Mouse (Mus musculus): ENCODE measurements around the gene Mitf. TPM values are rescaled to one million over a fixed set of nuclear protein-coding genes. Genes with fewer than 3 reads are reported as not detected.

Gene Mitf
- polyA plus RNA-seq, 1 experiment from 2014 or later: 3.1 TPM

DNA sequence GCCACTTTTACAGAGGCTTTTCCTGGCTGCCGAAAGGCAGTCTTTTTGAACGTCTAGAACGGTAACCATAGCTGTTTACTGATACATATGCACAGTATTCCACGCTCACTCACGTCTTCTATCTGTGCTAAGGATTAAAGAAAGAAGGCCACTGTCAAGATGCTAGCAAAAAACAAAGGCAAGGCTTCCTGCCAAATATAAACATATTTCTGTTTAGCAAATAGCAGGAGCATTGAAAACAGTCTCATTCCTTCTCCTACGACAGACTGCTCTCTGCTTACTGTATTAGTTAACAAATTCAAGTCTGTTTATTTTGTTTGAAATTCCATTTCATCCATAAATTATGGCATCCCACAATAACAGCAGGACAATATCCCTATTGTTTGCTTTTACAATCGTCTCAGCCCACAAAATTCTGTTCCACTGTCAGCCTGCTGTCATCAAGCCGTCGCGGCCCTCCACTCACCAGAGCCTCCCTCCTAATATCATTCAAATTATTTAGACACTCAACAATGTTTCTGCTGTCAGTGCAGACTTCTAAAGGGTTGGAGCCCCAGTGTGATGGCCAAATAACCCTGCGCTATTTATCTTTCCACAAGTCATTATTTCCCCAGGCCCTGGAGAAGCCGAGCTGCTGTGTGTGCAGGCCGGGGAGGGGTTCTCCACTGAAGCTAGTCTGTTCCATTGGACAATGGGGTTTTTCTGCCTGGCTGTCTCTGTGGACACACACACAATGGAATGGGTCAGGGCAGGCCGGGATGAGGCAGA lies 242.0 kb downstream of the Mitf start:
- DNase-seq (ENCODE audit: low spot score) (no peak), ATAC-seq (ENCODE audit: low FRiP score) (peak; percentile 62; the same call in 1 of the 2 replicates)
- Histone ChIP-seq H3K27ac (peak overlapping the region; percentile 16; the same call in 1 of the 2 replicates), H3K4me2 (replicated peaks) (no peak overlapping the region), H3K27me3 (ENCODE audit: control insufficient read depth, insufficient read depth, low read length) (peaks cover 14% of the 10 kb centered on the region; the same call in 1 of the 2 replicates), H3K4me3 (replicated peaks; ENCODE audit: low read length) (no peak overlapping the region), H3K9me3 (ENCODE audit: control insufficient read depth, low read length) (no peaks in the 10 kb centered on the region), H3K36me3 (replicated peaks; ENCODE audit: control insufficient read depth, insufficient read depth) (no peaks in the 10 kb centered on the region), H3K4me1 (replicated peaks; ENCODE audit: control insufficient read depth, insufficient read depth, low read length) (peaks cover 12% of the 10 kb centered on the region), H3K9ac (no peak overlapping the region)
- WGBS: 16% methylated on average over 14 of the region's 14 CpGs

DNA sequence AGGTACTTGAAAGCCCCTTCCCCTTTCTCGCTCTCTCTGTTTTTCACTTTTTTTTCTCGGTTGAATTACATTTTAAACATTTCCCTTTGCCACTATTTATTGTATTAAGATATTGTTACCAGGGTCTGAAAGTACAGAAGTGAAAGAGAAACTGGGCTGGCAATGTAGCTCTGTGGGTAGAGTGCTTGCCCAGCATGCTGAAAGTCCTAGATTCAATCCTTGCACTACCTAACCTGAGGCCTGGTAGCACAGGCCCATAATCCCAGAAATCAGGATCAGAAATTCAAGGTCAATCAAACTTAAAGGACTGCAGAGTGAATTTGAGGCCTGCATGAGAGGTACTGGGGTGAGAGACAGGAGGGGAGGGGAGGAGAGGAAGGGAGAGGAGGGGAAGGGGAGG lies 242.7 kb downstream of the Mitf start:
- Histone ChIP-seq H3K4me3 (replicated peaks; ENCODE audit: low read length) (no peak overlapping the region), H3K9ac (no peak overlapping the region), H3K36me3 (replicated peaks; ENCODE audit: control insufficient read depth, insufficient read depth) (no peaks in the 10 kb centered on the region), H3K4me1 (replicated peaks; ENCODE audit: control insufficient read depth, insufficient read depth, low read length) (peaks cover 12% of the 10 kb centered on the region), H3K27me3 (ENCODE audit: control insufficient read depth, insufficient read depth, low read length) (peaks cover 10% of the 10 kb centered on the region; the same call in 1 of the 2 replicates), H3K4me2 (replicated peaks) (no peak overlapping the region), H3K27ac (peak overlapping the region; percentile 16; the same call in 1 of the 2 replicates), H3K9me3 (ENCODE audit: control insufficient read depth, low read length) (no peaks in the 10 kb centered on the region)
- 22% methylated on average over 2 of the region's 2 CpGs for WGBS
- ATAC-seq (ENCODE audit: low FRiP score) (no peak), DNase-seq (ENCODE audit: low spot score) (no peak)

DNA sequence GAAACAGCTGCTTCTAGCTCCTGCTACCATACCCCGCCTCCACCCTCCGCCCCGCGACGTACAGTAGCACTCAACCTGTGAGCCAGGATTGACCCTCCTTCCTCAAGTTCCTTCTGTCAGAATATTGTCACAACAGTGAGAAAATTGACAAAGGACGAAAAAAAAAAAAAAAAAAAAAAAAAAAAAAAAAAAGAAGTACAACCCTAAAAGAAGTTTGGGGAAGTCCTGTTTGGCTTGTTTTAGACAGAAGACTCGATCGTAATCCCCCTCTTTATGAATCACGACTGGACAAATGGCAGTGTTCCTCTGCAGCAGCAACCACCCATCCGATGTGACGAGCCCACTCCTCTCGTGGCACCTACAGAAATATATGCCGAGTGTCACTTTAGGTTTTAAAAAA lies 255.0 kb downstream of the Mitf start:
- 90% methylated on average over 13 of the region's 13 CpGs for WGBS
- no peak for ATAC-seq (ENCODE audit: low FRiP score)
- no peaks in the 10 kb centered on the region for H3K27me3 ChIP-seq (ENCODE audit: control insufficient read depth, insufficient read depth, low read length)
- H3K9me3 ChIP-seq (ENCODE audit: control insufficient read depth, low read length): no peaks in the 10 kb centered on the region
- no peak overlapping the region for H3K27ac ChIP-seq
- H3K4me2 ChIP-seq (replicated peaks): no peak overlapping the region
- no peak overlapping the region for H3K4me3 ChIP-seq (replicated peaks; ENCODE audit: low read length)
- no peak for DNase-seq (ENCODE audit: low spot score)
- H3K4me1 ChIP-seq (replicated peaks; ENCODE audit: control insufficient read depth, insufficient read depth, low read length): no peaks in the 10 kb centered on the region
- H3K9ac ChIP-seq: no peak overlapping the region
- H3K36me3 ChIP-seq (replicated peaks; ENCODE audit: control insufficient read depth, insufficient read depth): no peaks in the 10 kb centered on the region

DNA sequence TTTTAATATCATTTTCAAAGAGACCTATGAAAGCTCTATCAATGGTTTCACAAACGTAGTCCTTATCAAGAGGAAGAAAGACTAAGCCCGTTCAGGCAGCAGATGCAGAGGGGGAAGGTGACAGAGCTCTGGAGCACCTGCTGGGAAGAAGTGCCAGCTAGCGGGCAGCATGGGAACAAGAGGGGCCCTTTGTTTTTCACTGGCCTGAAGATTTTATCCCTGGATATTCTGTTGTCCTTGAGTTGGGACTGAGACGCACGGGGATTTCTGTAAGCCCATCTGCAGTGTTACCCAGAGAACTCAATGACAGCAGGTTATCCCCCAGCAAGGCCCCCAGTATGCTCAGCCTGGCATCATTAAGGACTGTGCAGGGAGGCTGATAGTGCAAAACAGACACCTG lies 258.1 kb downstream of the Mitf start:
- ATAC-seq (ENCODE audit: low FRiP score) (no peak), DNase-seq (ENCODE audit: low spot score) (no peak)
- no peak overlapping the region for H3K4me2 ChIP-seq (replicated peaks)
- H3K9ac ChIP-seq: no peak overlapping the region
- H3K36me3 ChIP-seq (replicated peaks; ENCODE audit: control insufficient read depth, insufficient read depth): no peaks in the 10 kb centered on the region
- H3K4me3 ChIP-seq (replicated peaks; ENCODE audit: low read length): no peak overlapping the region
- H3K4me1 ChIP-seq (replicated peaks; ENCODE audit: control insufficient read depth, insufficient read depth, low read length): no peaks in the 10 kb centered on the region
- no peaks in the 10 kb centered on the region for H3K9me3 ChIP-seq (ENCODE audit: control insufficient read depth, low read length)
- H3K27ac ChIP-seq: no peak overlapping the region; the same call in 1 of the 2 replicates
- H3K27me3 ChIP-seq (ENCODE audit: control insufficient read depth, insufficient read depth, low read length): no peaks in the 10 kb centered on the region
- 20% methylated on average over 5 of the region's 5 CpGs for WGBS

DNA sequence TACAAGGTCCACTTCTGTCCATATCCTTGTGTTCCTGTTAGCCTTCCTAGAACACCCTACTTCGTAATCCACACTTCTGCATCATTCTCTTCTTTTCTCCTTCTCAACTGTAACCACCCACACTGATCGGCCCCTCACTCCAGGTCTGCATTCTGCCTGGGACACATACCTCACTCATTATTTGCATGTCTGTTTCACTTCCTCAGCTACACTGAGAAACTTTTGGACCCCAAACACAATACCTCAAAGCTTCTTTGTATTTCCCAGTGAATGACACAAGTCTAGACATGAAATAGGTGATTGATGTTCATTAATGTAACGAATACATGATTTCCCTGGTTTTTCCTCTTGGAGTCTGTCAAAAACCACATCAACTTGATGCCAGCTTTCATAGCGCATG lies 259.6 kb downstream of the Mitf start:
- no peak overlapping the region for H3K4me3 ChIP-seq (replicated peaks; ENCODE audit: low read length)
- no peaks in the 10 kb centered on the region for H3K4me1 ChIP-seq (replicated peaks; ENCODE audit: control insufficient read depth, insufficient read depth, low read length)
- no peak overlapping the region for H3K4me2 ChIP-seq (replicated peaks)
- ATAC-seq (ENCODE audit: low FRiP score): no peak
- H3K36me3 ChIP-seq (replicated peaks; ENCODE audit: control insufficient read depth, insufficient read depth): no peaks in the 10 kb centered on the region
- H3K9me3 ChIP-seq (ENCODE audit: control insufficient read depth, low read length): no peaks in the 10 kb centered on the region
- H3K27ac ChIP-seq: no peak overlapping the region
- no peaks in the 10 kb centered on the region for H3K27me3 ChIP-seq (ENCODE audit: control insufficient read depth, insufficient read depth, low read length)
- DNase-seq (ENCODE audit: low spot score): no peak
- WGBS: 90% methylated on average over 4 of the region's 4 CpGs
- H3K9ac ChIP-seq: no peak overlapping the region

Other genes with a start within 250 kb of the Mitf start
- gene Frmd4b, start 189.5 kb upstream of the Mitf start, polyA plus RNA-seq (2014; fragmentation: Nextera tagmentation; extraction: Ambion mirVana): 20.2 and 25.1 TPM in 2 replicates